Mouse (Mus musculus): ENCODE measurements around the gene Prr36.

Prr36 gene

GRCm38 (mm10) chr8:4239193-4239890 is 22.1 kb upstream of the Prr36 start:
- DNase-seq = no peak

GRCm38 (mm10) chr8:4238434-4239192 is 21.4 kb upstream of the Prr36 start, which contains the start of the genes Map2k7 and Gm49320:
TSS of gene Map2k7 (plus strand) at chr8:4238740.
TSS of gene Gm49320 (plus strand) at chr8:4238865.
- peak; percentile 100 for DNase-seq

- DNase-seq = peak; percentile 44
These were observed 20.7 kb upstream of the Prr36 start for GRCm38 (mm10) chr8:4237814-4238433.

GRCm38 (mm10) chr8:4230612-4231351 is 13.5 kb upstream of the Prr36 start:
- DNase-seq = no peak

GRCm38 (mm10) chr8:4229784-4230183 is 12.5 kb upstream of the Prr36 start:
- no peak for DNase-seq

- no peak for DNase-seq
These were observed 10.7 kb upstream of the Prr36 start for GRCm38 (mm10) chr8:4227919-4228318.

GRCm38 (mm10) chr8:4226739-4227347 is 9.6 kb upstream of the Prr36 start, which contains the start of gene Lrrc8e:
TSS of gene Lrrc8e (plus strand) at chr8:4226827.
- no peak for DNase-seq

GRCm38 (mm10) chr8:4226323-4226722 is 9.1 kb upstream of the Prr36 start:
- no peak for DNase-seq

- no peak for DNase-seq
These were observed 4.8 kb upstream of the Prr36 start for GRCm38 (mm10) chr8:4222059-4222458.

GRCm38 (mm10) chr8:4219617-4220016 is 2.4 kb upstream of the Prr36 start:
- DNase-seq = no peak

GRCm38 (mm10) chr8:4216296-4216695 is 963 bp downstream of the Prr36 start:
- DNase-seq = no peak

- DNase-seq = peak; percentile 39
These were observed 3.0 kb downstream of the Prr36 start for GRCm38 (mm10) chr8:4214006-4214980.

GRCm38 (mm10) chr8:4213210-4214005 is 3.9 kb downstream of the Prr36 start:
- DNase-seq = peak; percentile 51

- DNase-seq = peak; percentile 15
These were observed 4.5 kb downstream of the Prr36 start for GRCm38 (mm10) chr8:4212809-4213209.

GRCm38 (mm10) chr8:4211097-4211496 is 6.2 kb downstream of the Prr36 start:
- no peak for DNase-seq

GRCm38 (mm10) chr8:4207016-4207350 is 10.3 kb downstream of the Prr36 start:
- no peak for DNase-seq

GRCm38 (mm10) chr8:4206182-4207015 is 10.9 kb downstream of the Prr36 start:
- DNase-seq = no peak

GRCm38 (mm10) chr8:4205246-4206123 is 11.8 kb downstream of the Prr36 start:
- no peak for DNase-seq

All from kidney, postnatal 14 days (tissue).